Mouse (Mus musculus) embryonic facial prominence, embryonic 13.5 days (tissue): ENCODE measurements around the gene Fam187b. TPM values are rescaled to one million over a fixed set of nuclear protein-coding genes. Genes with fewer than 3 reads are reported as not detected.
A peak's percentile ranks its signal among the peaks of the same experiment; 100 is the strongest.
"Not testable (repeated sequence)": the region's sequence is repeated elsewhere in the genome, so short reads cannot be mapped to it uniquely, and the experiment has no call there.

Source experiments
- ATAC-seq: fragments of 200-750 bp; cut with Nextera tagmentation; 2 replicates; pipeline ENCODE4 v1.8.0; 2017; ENCODE audit warnings: low read depth; ENCODE audit not compliant: insufficient number of reproducible peaks, insufficient read depth, low FRiP score, low TSS enrichment
- H3K27ac ChIP-seq: fragments of 300-500 bp; sonication (generic); 2 replicates; pipeline ENCODE4 v1.5.1; 2015; ENCODE audit warnings: moderate library complexity, mild to moderate bottlenecking, inconsistent platforms
- H3K27me3 ChIP-seq: fragments of 300-500 bp; sonication (generic); 2 replicates; pipeline ENCODE4 v1.6.1; 2015; ENCODE audit warnings: mild to moderate bottlenecking, inconsistent platforms
- H3K36me3 ChIP-seq: fragments of 300-500 bp; sonication (generic); 2 replicates; pipeline ENCODE4 v1.6.1; 2015; ENCODE audit warnings: mild to moderate bottlenecking, inconsistent platforms
- H3K4me1 ChIP-seq: fragments of 300-500 bp; sonication (generic); 2 replicates; pipeline ENCODE4 v1.6.1; 2015; ENCODE audit warnings: inconsistent platforms
- H3K4me2 ChIP-seq: fragments of 300-500 bp; sonication (generic); 2 replicates; pipeline ENCODE4 v1.6.1; 2015; ENCODE audit warnings: moderate library complexity, mild to moderate bottlenecking, inconsistent platforms
- H3K4me3 ChIP-seq: fragments of 300-500 bp; sonication (generic); 2 replicates; pipeline ENCODE4 v1.5.1; 2015; ENCODE audit warnings: mild to moderate bottlenecking, inconsistent platforms
- H3K9ac ChIP-seq: fragments of 300-500 bp; sonication (generic); 2 replicates; pipeline ENCODE4 v1.6.1; 2015; ENCODE audit warnings: mild to moderate bottlenecking, inconsistent platforms
- H3K9me3 ChIP-seq: fragments of 300-500 bp; sonication (generic); 2 replicates; pipeline ENCODE4 v1.6.1; 2016; ENCODE audit warnings: inconsistent platforms
- WGBS: fragments of 180-500 bp; shearing (Covaris S2); methylation state at CpG from one replicate; pipeline ENCODE4 v1.1.7; 2015; ENCODE audit warnings: mixed read lengths; 5-methylcytosine and 5-hydroxymethylcytosine counted together
- polyA plus RNA-seq: library from polyadenylated mRNA; unstranded; fragments of >200 nt; fragmentation: Nextera tagmentation; extraction: Ambion mirVana; gene quantifications from 2 replicates; pipeline ENCODE4 v1.2.1, GENCODE M21; 2015

Fam187b gene
- polyA plus RNA-seq: 1.5 and 2.6 TPM in 2 replicates

DNA sequence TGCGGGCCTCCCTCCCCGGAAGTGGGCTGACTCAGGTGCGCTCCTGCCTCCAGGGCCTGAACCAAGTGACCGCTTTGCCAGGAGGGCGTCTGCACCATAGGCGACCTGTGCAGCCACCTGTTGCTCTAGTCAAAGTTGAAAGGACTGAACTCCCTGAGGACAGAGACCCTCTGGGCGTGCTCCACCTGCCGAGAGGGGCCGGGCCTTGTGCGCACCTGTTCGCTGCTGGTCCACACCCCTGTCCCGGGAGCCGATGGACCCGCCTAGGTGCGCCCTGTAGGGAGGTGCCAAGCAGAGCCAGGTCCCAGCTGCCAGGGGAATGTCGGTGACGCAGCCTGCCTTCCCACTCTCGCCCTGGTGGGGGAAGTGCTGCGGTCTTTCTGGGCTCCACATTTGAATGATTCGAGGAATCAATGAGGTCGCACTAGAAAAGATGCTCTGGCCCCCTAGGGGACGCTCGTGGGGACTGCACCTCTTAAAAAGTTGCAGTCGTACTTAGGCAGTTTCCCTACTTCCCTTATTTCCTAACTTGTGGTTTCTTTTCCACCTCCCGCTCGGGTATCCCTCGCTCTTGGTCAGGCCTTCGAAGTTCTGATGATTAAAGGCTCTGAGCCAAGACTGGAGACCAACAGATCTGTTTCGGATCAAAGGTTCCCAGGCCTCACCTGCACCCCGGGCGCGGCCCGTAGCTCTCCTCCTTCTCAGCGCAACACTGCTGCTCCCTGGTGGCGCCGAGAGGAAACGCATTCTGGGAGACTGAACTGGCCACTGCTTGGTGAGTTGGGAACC, at the start of gene Fam187b:
TSS of gene Fam187b (plus strand) at position 290 of the 789 bp plus-strand sequence.
- peaks cover 8% of the 10 kb centered on the region; the same call in 1 of the 2 replicates for H3K4me1 ChIP-seq
- ATAC-seq: peak; percentile 87
- no peaks in the 10 kb centered on the region for H3K36me3 ChIP-seq
- H3K27ac ChIP-seq: peak within 1 kb of the TSS; percentile 69
- H3K4me2 ChIP-seq: peak within 1 kb of the TSS; percentile 62
- peak within 1 kb of the TSS; percentile 44 for H3K4me3 ChIP-seq
- H3K27me3 ChIP-seq: peaks cover 27% of the 10 kb centered on the region
- under 1% methylated on average over 37 of the region's 37 CpGs for WGBS
- peak within 1 kb of the TSS; percentile 70 for H3K9ac ChIP-seq
- H3K9me3 ChIP-seq: no peaks in the 10 kb centered on the region

DNA sequence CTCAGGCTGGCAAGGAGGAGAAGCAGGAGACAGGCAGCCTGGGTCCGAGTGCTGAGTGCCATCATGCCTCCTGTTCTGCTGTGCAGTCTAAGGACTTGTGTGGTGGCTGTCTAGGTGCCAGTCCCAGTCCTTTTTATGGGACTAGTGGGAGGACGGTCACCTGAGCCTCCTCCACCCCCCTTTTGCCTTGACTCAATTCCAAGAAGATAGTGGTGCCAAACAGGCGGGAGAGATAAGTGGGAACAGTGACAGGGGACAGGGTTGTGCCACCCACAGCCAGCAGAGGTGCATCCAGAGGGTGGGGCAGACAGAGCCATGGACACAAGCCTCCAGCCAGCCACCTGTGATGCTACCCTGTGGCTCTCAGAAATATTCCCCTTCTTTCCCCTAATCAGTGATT, 49.5 kb upstream of the Fam187b start:
- no peaks in the 10 kb centered on the region for H3K36me3 ChIP-seq
- H3K4me2 ChIP-seq: no peak overlapping the region
- H3K4me3 ChIP-seq: no peak overlapping the region
- H3K4me1 ChIP-seq: no peaks in the 10 kb centered on the region
- no peak overlapping the region for H3K9ac ChIP-seq
- H3K9me3 ChIP-seq: no peaks in the 10 kb centered on the region
- no peak overlapping the region for H3K27ac ChIP-seq
- no peak for ATAC-seq
- WGBS: 69% methylated on average over 3 of the region's 3 CpGs
- H3K27me3 ChIP-seq: no peaks in the 10 kb centered on the region

DNA sequence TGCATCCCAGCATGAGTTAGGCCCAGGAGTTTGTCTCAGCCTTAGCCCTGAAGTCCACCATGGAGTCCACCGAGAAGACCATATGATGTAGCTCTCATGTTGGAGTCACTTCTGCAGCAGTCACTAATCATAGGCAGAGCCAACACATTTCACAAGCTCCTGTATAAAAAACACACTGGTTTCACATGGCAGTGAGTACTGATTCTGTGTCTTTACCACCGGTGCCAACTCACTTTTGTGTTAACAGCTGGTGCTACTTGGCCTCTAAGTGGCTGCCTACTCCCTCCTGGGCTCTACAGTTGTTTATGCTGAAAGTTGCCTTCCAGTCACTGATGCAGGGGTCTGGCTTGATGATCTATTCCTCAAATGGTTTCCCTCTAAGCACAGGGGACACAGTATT, 49.0 kb upstream of the Fam187b start, which contains the start of gene Hamp2:
TSS of gene Hamp2 (minus strand) at position 101 of the 400 bp plus-strand sequence.
- H3K36me3 ChIP-seq, H3K9ac ChIP-seq, H3K27ac ChIP-seq, H3K27me3 ChIP-seq, H3K9me3 ChIP-seq, H3K4me1 ChIP-seq, H3K4me3 ChIP-seq, H3K4me2 ChIP-seq, ATAC-seq: not testable (repeated sequence)
- WGBS: 74% methylated on average over 2 of the region's 2 CpGs

DNA sequence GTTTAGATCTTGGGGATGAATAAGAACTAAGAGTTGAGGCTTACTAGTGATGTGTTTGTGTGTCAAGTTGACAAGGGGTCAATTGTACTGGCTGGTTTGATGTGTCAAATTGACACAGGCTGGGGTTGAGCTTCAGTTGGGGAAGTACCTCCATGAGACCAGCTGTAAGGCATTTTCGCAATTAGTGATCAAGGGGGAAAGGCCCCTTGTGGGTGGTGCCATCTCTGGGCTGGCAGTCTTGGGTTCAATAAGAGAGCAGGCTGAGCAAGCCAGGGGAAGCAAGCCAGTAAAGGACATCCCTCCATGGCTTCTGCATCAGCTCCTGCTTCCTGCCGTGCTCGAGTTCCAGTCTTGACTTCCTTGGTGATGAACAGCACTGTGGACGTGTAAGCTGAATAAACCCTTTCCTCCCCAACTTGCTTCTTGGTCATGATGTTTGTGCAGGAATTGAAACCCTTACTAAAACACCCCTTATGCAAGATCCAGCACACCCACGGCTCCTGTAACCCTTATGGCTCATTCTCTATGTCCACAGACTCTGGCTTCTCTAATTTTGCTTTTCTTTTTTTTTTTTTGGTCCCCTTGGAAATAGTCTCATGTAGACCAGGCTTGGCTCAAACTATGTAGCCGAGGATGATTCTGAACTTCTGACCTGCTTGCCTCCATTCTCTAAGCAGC, 38.0 kb upstream of the Fam187b start:
- H3K36me3 ChIP-seq, H3K27ac ChIP-seq, H3K9me3 ChIP-seq, H3K4me2 ChIP-seq, H3K9ac ChIP-seq, H3K27me3 ChIP-seq, H3K4me1 ChIP-seq, ATAC-seq, H3K4me3 ChIP-seq: not testable (repeated sequence)
- 56% methylated on average over 6 of the region's 6 CpGs for WGBS

DNA sequence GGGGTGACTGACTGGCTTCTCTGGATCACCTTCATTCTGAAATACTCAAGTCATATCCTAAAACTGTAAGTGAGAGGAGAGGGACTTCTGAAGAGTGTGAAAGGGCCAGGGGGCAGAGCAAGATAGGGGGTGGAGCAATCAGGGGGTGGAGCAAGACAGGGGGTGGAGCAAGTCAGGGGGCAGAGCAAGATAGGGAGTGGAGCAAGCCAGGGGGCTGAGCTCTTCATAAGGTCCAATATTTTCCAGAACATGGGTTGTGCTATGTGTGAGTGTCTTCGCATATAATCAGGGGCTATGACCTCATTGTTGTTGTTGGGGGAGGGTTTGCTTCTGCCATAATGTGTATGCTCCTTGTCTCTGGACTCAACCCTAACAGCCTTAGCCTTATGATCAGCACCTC, 33.5 kb upstream of the Fam187b start:
- H3K9me3 ChIP-seq, H3K27ac ChIP-seq, H3K4me2 ChIP-seq, ATAC-seq, H3K4me1 ChIP-seq, H3K36me3 ChIP-seq, H3K9ac ChIP-seq, H3K4me3 ChIP-seq, H3K27me3 ChIP-seq: not testable (repeated sequence)
- 88% methylated on average over 1 of the region's 1 CpGs for WGBS

DNA sequence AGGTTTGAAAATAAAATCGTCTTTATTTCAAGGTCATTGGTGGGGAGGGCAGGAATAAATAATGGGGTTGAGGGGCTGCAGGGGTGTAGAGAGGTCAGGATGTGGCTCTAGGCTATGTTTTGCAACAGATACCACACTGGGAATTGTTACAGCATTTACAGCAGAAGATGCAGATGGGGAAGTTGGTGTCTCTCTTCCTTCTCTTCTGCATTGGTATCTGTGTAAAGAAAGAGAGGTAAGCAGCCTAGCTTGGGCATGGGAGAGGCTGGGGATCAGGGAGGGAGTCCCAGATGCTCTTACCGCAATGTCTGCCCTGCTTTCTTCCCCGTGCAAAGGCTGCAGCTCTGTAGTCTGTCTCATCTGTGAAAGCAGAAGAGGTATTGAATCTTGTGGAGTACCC, 31.2 kb upstream of the Fam187b start:
- 33% methylated on average over 3 of the region's 3 CpGs for WGBS

DNA sequence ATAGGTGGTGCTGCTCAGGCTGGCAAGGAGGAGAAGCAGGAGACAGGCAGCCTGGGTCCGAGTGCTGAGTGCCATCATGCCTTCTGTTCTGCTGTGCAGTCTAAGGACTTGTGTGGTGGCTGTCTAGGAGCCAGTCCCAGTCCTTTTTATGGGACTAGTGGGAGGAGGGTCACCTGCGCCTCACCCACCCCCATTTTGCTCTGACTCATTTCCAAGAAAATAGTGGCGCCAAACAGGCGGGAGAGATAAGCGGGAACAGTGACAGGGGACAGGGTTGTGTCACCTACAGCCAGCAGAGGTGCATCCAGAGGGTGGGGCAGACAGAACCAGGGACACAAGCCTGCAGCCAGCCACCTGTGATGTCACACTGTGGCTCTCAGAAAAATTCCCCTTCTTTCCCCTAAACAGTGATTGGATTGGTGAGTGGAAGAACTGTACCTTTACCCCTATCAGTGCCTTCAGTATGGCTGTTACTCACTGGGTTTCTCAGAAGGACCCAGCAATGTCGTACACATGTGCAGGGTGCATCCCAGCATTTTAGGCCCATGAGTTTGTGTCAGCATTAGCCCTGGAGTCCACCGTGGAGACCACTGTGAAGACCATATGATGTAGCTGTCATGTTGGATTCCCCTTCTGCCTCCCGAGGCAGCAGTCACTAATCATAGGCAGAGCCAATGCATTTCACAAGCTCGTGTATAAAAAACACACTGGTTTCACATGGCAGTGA, 29.5 kb upstream of the Fam187b start, which contains the start of gene Hamp:
TSS of gene Hamp (minus strand) at position 124 of the 727 bp plus-strand sequence.
- no peak within 1 kb of the TSS for H3K27ac ChIP-seq
- ATAC-seq: no peak
- H3K36me3 ChIP-seq: peaks cover 20% of the 10 kb centered on the region
- H3K4me1 ChIP-seq: no peaks in the 10 kb centered on the region
- no peaks in the 10 kb centered on the region for H3K27me3 ChIP-seq
- WGBS: 69% methylated on average over 9 of the region's 9 CpGs
- H3K4me2 ChIP-seq: no peak within 1 kb of the TSS
- no peaks in the 10 kb centered on the region for H3K9me3 ChIP-seq
- no peak within 1 kb of the TSS for H3K4me3 ChIP-seq
- H3K9ac ChIP-seq: no peak within 1 kb of the TSS

More for the DNA sequence above, 31.2 kb upstream of the Fam187b start:
- H3K9me3 ChIP-seq, H3K9ac ChIP-seq, H3K4me3 ChIP-seq, H3K27me3 ChIP-seq, H3K4me2 ChIP-seq, H3K4me1 ChIP-seq, H3K27ac ChIP-seq, ATAC-seq: not testable (repeated sequence)
- peaks cover 15% of the 10 kb centered on the region for H3K36me3 ChIP-seq

DNA sequence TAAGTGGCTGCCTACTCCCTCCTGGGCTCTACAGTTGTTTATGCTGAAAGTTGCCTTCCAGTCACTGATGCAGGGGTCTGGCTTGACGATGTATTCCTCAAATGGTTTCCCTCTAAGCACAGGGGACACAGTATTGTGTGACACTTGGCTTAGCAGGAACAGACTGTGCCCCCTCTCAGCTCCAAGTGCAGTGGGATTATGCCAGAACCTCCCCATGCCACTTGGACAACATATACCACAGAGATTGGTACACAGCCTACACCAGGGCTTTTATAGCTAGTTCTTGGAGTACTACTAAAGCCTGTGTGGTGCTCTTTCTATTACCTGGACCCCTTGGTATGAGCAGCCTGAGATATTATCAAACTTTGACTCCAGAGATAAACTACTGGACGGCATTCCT, 28.9 kb upstream of the Fam187b start:
- not testable (repeated sequence) for H3K4me3 ChIP-seq, ATAC-seq, H3K4me1 ChIP-seq, H3K4me2 ChIP-seq, H3K9ac ChIP-seq, H3K27me3 ChIP-seq, H3K9me3 ChIP-seq, H3K27ac ChIP-seq
- peaks cover 26% of the 10 kb centered on the region for H3K36me3 ChIP-seq
- WGBS: 60% methylated on average over 2 of the region's 2 CpGs

DNA sequence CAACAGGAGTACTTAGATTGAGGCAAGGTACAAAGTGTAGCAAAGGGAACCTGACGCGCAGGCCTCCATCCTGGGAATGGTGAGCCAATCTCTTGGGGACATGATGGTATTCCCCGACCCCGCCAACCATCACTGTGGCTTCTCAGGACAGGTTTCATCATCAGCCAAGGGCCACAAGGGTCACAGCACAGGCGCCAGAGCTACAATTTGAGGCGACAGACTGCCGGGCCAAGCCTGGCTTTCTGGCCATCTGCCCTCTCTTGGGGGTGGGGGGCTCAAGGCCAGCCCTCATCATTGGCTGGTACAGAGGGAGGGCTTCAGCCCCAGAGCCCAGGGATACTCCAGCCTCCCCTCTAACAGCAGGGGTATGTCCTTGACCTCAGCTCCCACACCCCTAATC, 28.1 kb upstream of the Fam187b start:
- H3K4me3 ChIP-seq, H3K9ac ChIP-seq, H3K27me3 ChIP-seq, H3K4me2 ChIP-seq, H3K27ac ChIP-seq, H3K9me3 ChIP-seq, ATAC-seq, H3K4me1 ChIP-seq: not testable (repeated sequence)
- peaks cover 32% of the 10 kb centered on the region for H3K36me3 ChIP-seq
- 89% methylated on average over 7 of the region's 7 CpGs for WGBS

DNA sequence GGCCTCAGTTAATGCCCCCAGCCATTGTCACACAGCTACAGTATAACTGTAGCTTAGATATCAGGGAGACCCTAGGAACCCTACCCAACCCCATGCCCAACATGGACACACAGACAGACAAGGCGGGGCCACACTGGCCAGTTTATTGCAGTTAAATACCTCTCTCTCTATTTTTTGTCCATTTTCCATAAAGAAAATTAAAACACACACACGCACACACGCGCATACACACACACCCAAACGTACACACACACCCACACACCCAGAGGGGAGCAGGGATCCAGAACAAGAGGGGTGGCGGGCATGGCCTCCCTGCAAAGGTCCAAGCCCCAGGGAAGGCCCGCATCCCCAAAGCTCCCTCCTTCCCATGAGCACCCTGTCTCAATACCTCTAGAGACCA, 27.7 kb upstream of the Fam187b start:
- no peaks in the 10 kb centered on the region for H3K4me1 ChIP-seq
- no peak overlapping the region for H3K27ac ChIP-seq
- no peak overlapping the region for H3K9ac ChIP-seq
- no peak overlapping the region for H3K4me3 ChIP-seq
- H3K27me3 ChIP-seq: no peaks in the 10 kb centered on the region
- no peak for ATAC-seq
- WGBS: 90% methylated on average over 7 of the region's 7 CpGs
- H3K9me3 ChIP-seq: no peaks in the 10 kb centered on the region
- no peak overlapping the region for H3K4me2 ChIP-seq
- H3K36me3 ChIP-seq: peaks cover 37% of the 10 kb centered on the region

DNA sequence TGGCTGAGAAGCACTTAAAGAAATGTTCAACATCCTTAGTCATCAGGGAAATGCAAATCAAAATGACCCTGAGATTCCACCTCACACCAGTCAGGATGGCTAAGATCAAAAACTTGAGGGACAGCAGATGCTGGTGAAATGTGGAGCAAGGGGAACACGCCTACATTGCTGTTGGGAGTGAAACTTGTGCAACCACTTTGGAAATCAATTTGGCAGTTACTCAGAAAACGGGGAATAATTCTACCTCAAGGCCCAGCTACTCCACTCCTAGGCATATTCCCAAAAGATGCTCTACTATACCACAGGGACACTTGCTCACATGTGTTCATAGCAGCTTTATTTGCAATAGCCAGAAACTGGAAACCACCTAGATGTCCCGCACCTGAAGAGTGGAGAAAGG, 23.7 kb upstream of the Fam187b start:
- not testable (repeated sequence) for ATAC-seq, H3K27ac ChIP-seq, H3K4me3 ChIP-seq, H3K4me1 ChIP-seq, H3K27me3 ChIP-seq, H3K9ac ChIP-seq, H3K4me2 ChIP-seq, H3K9me3 ChIP-seq
- H3K36me3 ChIP-seq: peaks cover 75% of the 10 kb centered on the region
- WGBS: 90% methylated on average over 3 of the region's 3 CpGs
